Mouse (Mus musculus): Measurements from ENCODE around the gene Slc25a27. TPM values are rescaled to one million over a fixed set of nuclear protein-coding genes. Genes with fewer than 3 reads are reported as not detected.

Slc25a27 gene
- polyA plus RNA-seq, 1 experiment from 2014 or later, result 21.5 TPM

GRCm38 (mm10) chr17:43606704-43607103 lies 60.3 kb downstream of the Slc25a27 start:
- ATAC-seq (ENCODE audit: borderline replicate concordance, extremely low read depth, low FRiP score, low TSS enrichment), result no peak
- Histone ChIP-seq H3K27me3 (no peaks in the 10 kb centered on the region), H3K9ac (no peak overlapping the region), H3K4me2 (no peak overlapping the region), H3K27ac (no peak overlapping the region), H3K36me3 (no peaks in the 10 kb centered on the region), H3K4me1 (no peaks in the 10 kb centered on the region), H3K9me3 (no peaks in the 10 kb centered on the region), H3K4me3 (no peak overlapping the region)
- 17% methylated on average over 3 of the region's 3 CpGs for WGBS

DNA sequence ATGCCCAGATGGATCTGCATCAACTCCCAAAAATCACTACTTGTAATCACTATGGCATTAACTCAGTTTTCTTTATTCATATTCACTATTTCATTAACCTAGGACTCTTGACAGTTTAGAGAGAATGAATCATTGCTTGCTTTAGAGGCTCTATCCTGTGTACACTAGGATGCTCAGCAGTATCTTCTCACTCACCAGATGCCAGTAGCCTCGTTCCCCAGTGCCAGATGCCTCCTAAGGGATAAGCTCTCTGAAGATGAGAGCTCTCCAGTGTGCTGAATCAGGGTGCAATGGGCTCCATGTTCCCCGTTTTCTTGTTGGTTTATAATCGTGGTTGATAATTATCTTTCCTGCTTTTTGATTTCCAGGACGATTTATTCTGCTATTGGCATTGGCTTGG lies 68.3 kb downstream of the Slc25a27 start:
- Histone ChIP-seq H3K4me1 (no peaks in the 10 kb centered on the region), H3K36me3 (no peaks in the 10 kb centered on the region), H3K27me3 (no peaks in the 10 kb centered on the region), H3K4me3 (no peak overlapping the region), H3K27ac (no peak overlapping the region), H3K9ac (no peak overlapping the region), H3K4me2 (no peak overlapping the region), H3K9me3 (no peaks in the 10 kb centered on the region)
- 55% methylated on average over 4 of the region's 4 CpGs for WGBS
- no peak for ATAC-seq (ENCODE audit: borderline replicate concordance, extremely low read depth, low FRiP score, low TSS enrichment)

DNA sequence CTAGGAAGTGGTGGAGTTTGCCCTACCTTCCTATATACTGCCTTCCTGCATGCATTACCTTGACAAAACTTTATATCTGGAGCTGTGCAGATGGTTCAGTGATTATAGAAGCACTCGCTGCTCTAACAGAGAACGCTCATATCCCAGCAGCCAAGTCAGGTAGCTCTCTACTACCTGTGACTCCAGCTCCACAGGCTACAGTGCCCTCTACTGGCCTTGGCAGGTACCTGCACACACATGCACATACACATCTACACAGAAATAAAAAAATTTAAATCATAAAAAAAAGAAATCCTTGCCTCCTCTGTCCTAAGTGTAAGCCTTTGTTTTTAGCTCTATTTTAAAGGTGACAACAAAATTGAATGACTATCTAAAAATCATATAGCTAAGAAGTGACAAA lies 69.3 kb downstream of the Slc25a27 start:
- no peak for ATAC-seq (ENCODE audit: borderline replicate concordance, extremely low read depth, low FRiP score, low TSS enrichment)
- H3K9me3 ChIP-seq, result no peaks in the 10 kb centered on the region
- no peak overlapping the region for H3K4me3 ChIP-seq
- no peak overlapping the region for H3K27ac ChIP-seq
- H3K36me3 ChIP-seq, result no peaks in the 10 kb centered on the region
- no peak overlapping the region for H3K9ac ChIP-seq
- H3K27me3 ChIP-seq, result no peaks in the 10 kb centered on the region
- no peak overlapping the region for H3K4me2 ChIP-seq
- WGBS, result 96% methylated on average over 2 of the region's 2 CpGs
- H3K4me1 ChIP-seq, result no peaks in the 10 kb centered on the region

- ATAC-seq (ENCODE audit: borderline replicate concordance, extremely low read depth, low FRiP score, low TSS enrichment), result no peak
- 75% methylated on average over 21 of the region's 21 CpGs for WGBS
- Histone ChIP-seq H3K27me3 (no peaks in the 10 kb centered on the region), H3K4me3 (no peak overlapping the region), H3K4me2 (no peak overlapping the region), H3K36me3 (no peaks in the 10 kb centered on the region), H3K4me1 (no peaks in the 10 kb centered on the region), H3K9ac (no peak overlapping the region), H3K27ac (no peak overlapping the region), H3K9me3 (no peaks in the 10 kb centered on the region)
Measured at GRCm38 (mm10) chr17:43592296-43593291, 74.4 kb downstream of the Slc25a27 start.

Other genes with a start within 250 kb of the Slc25a27 start
- not detected in 2 replicates for gene Mep1a, start 164.4 kb downstream of the Slc25a27 start, polyA plus RNA-seq (2015; fragmentation: Nextera tagmentation; extraction: Ambion mirVana)
- gene Ankrd66, start 123.6 kb downstream of the Slc25a27 start, polyA plus RNA-seq (2015; fragmentation: Nextera tagmentation; extraction: Ambion mirVana), result 0.30 and 0.36 TPM in 2 replicates
- 10.6 and 12.5 TPM in 2 replicates for gene Pla2g7, start 99.1 kb downstream of the Slc25a27 start, polyA plus RNA-seq (2015; fragmentation: Nextera tagmentation; extraction: Ambion mirVana)
- not detected in 2 replicates for gene Tdrd6, start 36.9 kb downstream of the Slc25a27 start, polyA plus RNA-seq (2015; fragmentation: Nextera tagmentation; extraction: Ambion mirVana)
- gene Cyp39a1, start 211 bp upstream of the Slc25a27 start, polyA plus RNA-seq (2015; fragmentation: Nextera tagmentation; extraction: Ambion mirVana), result 39.2 and 43.2 TPM in 2 replicates
- 5.6 and 6.4 TPM in 2 replicates for gene Rcan2, start 134.1 kb upstream of the Slc25a27 start, polyA plus RNA-seq (2015; fragmentation: Nextera tagmentation; extraction: Ambion mirVana)

Measured in lung, embryonic 15.5 days (tissue).